Mouse (Mus musculus) kidney, postnatal 0 days (tissue): ENCODE data around the gene Dhcr24. TPM values are rescaled to one million over a fixed set of nuclear protein-coding genes. Genes with fewer than 3 reads are reported as not detected.

Experiments used
- ATAC-seq: fragments of 200-750 bp; cut with Nextera tagmentation; replicated peaks from 2 replicates; pipeline ENCODE4 v1.8.0; 2017; ENCODE audit warnings: low read depth, moderate number of reproducible peaks, moderate TSS enrichment, moderate library complexity; ENCODE audit not compliant: low FRiP score
- DNase-seq: peaks from one replicate; pipeline ENCODE4 v3.0.0-alpha.2; 2016; ENCODE audit warnings: low spot score
- H3K27ac ChIP-seq: fragments of 300-500 bp; sonication (generic); 2 replicates; pipeline ENCODE4 v1.5.1; 2014; ENCODE audit warnings: mild to moderate bottlenecking
- H3K27me3 ChIP-seq: fragments of 300-500 bp; sonication (generic); 2 replicates; pipeline ENCODE4 v1.6.1; 2014; ENCODE audit warnings: low read length, mixed read lengths; ENCODE audit not compliant: insufficient read depth
- H3K36me3 ChIP-seq: fragments of 300-500 bp; sonication (generic); 2 replicates; pipeline ENCODE4 v1.6.1; 2014; ENCODE audit warnings: low read length, mixed read lengths; ENCODE audit not compliant: insufficient read depth
- H3K4me1 ChIP-seq: fragments of 300-500 bp; sonication (generic); replicated peaks from 2 replicates; pipeline ENCODE4 v1.6.1; 2014; ENCODE audit warnings: antibody characterized with exemption, low read length, mixed read lengths; ENCODE audit not compliant: insufficient read depth
- H3K4me2 ChIP-seq: fragments of 300-500 bp; sonication (generic); 2 replicates; pipeline ENCODE4 v1.6.1; 2014; ENCODE audit warnings: mild to moderate bottlenecking, low read length, moderate library complexity, mixed read lengths
- H3K4me3 ChIP-seq: fragments of 300-500 bp; sonication (generic); replicated peaks from 2 replicates; pipeline ENCODE4 v1.5.1; 2014; ENCODE audit warnings: low read depth, low read length
- H3K9ac ChIP-seq: fragments of 300-500 bp; sonication (generic); 2 replicates; pipeline ENCODE4 v1.6.1; 2014; ENCODE audit warnings: low read depth, low read length
- H3K9me3 ChIP-seq: fragments of 300-500 bp; sonication (generic); replicated peaks from 2 replicates; pipeline ENCODE4 v1.6.1; 2016; ENCODE audit warnings: low read length, inconsistent platforms, mixed read lengths
- CTCF ChIP-seq: IDR thresholded peaks from 2 replicates; pipeline ENCODE4 v1.5.1; 2016; ENCODE audit warnings: antibody characterized with exemption, low read depth, mild to moderate bottlenecking, moderate library complexity
- WGBS: fragments of 180-500 bp; shearing (Covaris S2); extraction: QIAGEN DNeasy Blood & Tissue Kit; methylation state at CpG from one replicate; pipeline ENCODE4 v1.1.7; 2014; 5-methylcytosine and 5-hydroxymethylcytosine counted together
- polyA plus RNA-seq: library from polyadenylated mRNA; unstranded; fragments of >200 nt; fragmentation: Nextera tagmentation; extraction: Ambion mirVana; gene quantifications from 2 replicates; pipeline ENCODE4 v1.2.1, GENCODE M21; 2015

Dhcr24 gene
- polyA plus RNA-seq, 1 experiment from 2014 or later = 6.5 TPM

DNA sequence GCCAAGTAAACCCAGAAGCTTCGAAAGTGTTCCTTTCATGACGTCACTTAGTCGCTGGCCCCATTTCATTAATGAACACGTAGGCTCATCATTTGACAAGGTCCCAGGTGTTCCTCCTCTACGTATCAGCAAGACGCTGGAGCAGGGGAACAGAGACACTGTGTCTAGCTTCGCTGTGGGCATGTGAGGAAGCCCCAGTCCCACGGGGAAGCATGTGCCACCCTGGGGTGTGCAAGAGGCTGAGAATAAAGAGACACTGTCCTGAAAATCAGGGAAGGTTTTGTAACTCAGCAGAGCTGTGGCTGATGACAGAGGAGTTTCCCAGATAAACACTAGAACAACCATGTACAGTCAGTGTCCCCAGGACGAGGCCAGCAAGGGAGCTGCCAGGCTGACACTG is 36.2 kb downstream of the Dhcr24 start:
- Histone ChIP-seq H3K4me2 (no peak overlapping the region), H3K27me3 (no peaks in the 10 kb centered on the region), H3K9ac (no peak overlapping the region), H3K9me3 (no peaks in the 10 kb centered on the region), H3K27ac (no peak overlapping the region), H3K36me3 (no peaks in the 10 kb centered on the region), H3K4me3 (no peak overlapping the region), H3K4me1 (no peaks in the 10 kb centered on the region)
- ATAC-seq (no peak), DNase-seq (no peak)
- TF ChIP-seq CTCF = no peak
- 85% methylated on average over 9 of the region's 9 CpGs for WGBS

DNA sequence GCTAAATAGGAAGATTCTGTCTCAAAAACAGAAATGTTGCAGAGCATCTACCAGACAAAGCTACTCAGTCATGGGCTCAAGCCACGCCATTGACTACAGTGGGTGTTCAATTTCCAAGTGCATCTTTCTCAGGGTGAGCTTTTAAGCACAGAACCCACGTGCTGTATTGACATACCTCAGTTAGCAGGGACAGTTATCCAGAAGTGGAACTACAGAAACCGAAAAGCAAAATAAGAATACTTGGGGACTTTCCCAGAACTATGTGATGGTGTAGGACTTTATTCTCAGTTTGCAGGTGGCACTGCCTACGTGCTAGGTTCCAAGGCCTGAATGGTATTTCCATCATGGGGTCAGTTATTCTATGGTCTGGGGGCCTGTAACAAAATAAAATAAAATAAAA is 36.9 kb downstream of the Dhcr24 start:
- H3K4me3 ChIP-seq = no peak overlapping the region
- H3K9me3 ChIP-seq = no peaks in the 10 kb centered on the region
- H3K4me2 ChIP-seq = no peak overlapping the region
- H3K27ac ChIP-seq = no peak overlapping the region
- no peaks in the 10 kb centered on the region for H3K27me3 ChIP-seq
- ATAC-seq = no peak
- H3K36me3 ChIP-seq = no peaks in the 10 kb centered on the region
- H3K4me1 ChIP-seq = no peaks in the 10 kb centered on the region
- H3K9ac ChIP-seq = no peak overlapping the region
- WGBS = 81% methylated on average over 4 of the region's 4 CpGs
- TF ChIP-seq CTCF = no peak
- DNase-seq = no peak

DNA sequence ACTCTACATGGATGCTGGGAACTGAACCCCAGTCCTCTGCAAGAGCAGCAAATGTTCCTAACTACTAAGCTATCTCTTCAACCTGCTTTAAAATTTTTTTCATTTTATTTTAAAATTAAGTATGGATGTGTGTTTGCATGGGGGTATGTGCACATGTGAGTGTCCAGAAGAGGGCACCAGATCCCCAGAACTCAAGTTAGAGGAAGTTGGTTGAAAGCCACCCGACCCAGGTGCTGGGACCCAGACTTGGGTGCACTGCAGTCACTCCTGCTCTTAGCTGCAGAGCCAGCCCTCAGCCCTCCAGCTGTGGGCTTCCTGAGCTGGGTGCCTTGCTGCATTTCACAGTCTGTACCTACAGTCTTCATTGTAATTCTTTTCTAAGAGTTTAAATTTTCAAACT is 38.6 kb downstream of the Dhcr24 start:
- 50% methylated on average over 1 of the region's 1 CpGs for WGBS
- ATAC-seq (no peak), DNase-seq (no peak)
- H3K27ac ChIP-seq = no peak overlapping the region
- no peak overlapping the region for H3K4me2 ChIP-seq
- no peak overlapping the region for H3K4me3 ChIP-seq
- H3K9ac ChIP-seq = no peak overlapping the region
- no peaks in the 10 kb centered on the region for H3K27me3 ChIP-seq
- peak; percentile 32 for TF ChIP-seq CTCF
- H3K36me3 ChIP-seq = no peaks in the 10 kb centered on the region
- H3K9me3 ChIP-seq = no peaks in the 10 kb centered on the region
- no peaks in the 10 kb centered on the region for H3K4me1 ChIP-seq

DNA sequence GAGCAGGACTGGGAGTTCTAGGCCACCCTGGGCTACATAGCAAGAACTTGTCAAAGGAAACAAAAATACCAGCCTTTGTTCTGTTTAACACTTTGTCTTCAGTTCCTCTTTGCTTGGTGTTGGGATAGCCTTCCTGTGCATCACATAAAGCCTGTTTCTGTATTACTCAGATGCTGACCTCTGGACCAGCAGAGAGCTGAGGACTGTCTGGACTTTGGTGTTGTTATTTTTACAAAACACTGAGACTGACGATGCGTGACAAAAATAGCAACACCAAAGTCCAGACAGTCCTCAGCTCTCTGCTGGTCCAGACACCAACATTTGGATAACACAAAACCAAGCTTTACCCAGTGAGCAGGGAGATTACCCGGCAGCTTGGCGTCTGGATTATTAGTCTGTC is 39.9 kb downstream of the Dhcr24 start:
- H3K27me3 ChIP-seq = no peaks in the 10 kb centered on the region
- H3K27ac ChIP-seq = no peak overlapping the region
- H3K4me1 ChIP-seq = no peaks in the 10 kb centered on the region
- H3K9me3 ChIP-seq = no peaks in the 10 kb centered on the region
- no peak overlapping the region for H3K9ac ChIP-seq
- TF ChIP-seq CTCF = no peak
- no peak overlapping the region for H3K4me3 ChIP-seq
- peak; percentile 22 for DNase-seq
- 61% methylated on average over 4 of the region's 4 CpGs for WGBS
- H3K36me3 ChIP-seq = no peaks in the 10 kb centered on the region
- no peak overlapping the region for H3K4me2 ChIP-seq
- ATAC-seq = peak; percentile 72

DNA sequence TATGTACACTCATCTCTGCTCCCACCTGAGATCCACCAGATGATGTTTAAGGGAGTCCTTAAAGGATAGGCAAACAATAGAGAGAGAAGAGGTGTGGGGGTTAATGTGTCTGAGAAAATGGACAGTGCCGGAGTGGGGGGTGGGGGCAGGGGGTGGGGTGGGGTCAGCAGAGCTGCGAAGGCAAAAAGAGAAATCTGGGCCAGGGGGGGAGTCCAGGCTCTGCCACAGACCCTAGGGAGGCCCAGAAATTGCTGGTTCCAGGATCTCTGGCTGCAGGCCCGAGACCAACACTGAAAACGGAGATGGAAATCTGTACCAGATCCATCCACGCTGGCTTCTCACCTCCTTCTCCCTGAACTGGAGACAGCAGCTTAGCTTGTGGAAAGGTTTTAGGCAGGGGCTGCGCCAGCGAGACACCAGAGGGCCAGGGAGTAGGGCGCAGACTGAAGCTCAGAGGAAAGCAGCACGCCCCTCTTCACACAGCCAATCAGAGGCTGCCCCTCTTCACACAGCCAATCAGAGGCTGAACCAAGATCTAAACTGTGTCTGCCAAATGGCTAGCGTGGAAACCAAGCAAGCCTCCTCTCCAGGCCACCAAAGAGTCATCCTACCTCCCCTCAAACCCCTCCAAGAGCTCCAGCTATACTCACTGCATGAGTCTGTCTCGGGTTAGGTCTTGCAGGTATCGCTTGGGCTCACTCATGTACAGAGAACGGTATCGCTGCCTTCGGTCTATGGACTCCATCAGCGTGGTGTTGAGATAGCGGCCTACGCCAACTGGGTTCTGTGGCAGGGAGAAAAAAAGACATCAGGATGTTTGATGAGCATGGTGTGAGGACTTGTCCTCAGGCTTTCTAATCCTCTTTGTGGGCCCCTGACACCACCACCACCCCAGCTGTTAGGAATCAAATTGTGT is 46.1 kb downstream of the Dhcr24 start:
- no peak overlapping the region for H3K4me2 ChIP-seq
- no peaks in the 10 kb centered on the region for H3K4me1 ChIP-seq
- ATAC-seq = peak; percentile 79; the same call in 1 of the 2 replicates
- 38% methylated on average over 18 of the region's 18 CpGs for WGBS
- no peaks in the 10 kb centered on the region for H3K27me3 ChIP-seq
- H3K4me3 ChIP-seq = no peak overlapping the region
- TF ChIP-seq CTCF = no peak; the same call in 1 of the 2 replicates
- H3K27ac ChIP-seq = no peak overlapping the region
- DNase-seq = peak; percentile 56
- H3K9me3 ChIP-seq = no peaks in the 10 kb centered on the region
- H3K9ac ChIP-seq = no peak overlapping the region
- no peaks in the 10 kb centered on the region for H3K36me3 ChIP-seq

DNA sequence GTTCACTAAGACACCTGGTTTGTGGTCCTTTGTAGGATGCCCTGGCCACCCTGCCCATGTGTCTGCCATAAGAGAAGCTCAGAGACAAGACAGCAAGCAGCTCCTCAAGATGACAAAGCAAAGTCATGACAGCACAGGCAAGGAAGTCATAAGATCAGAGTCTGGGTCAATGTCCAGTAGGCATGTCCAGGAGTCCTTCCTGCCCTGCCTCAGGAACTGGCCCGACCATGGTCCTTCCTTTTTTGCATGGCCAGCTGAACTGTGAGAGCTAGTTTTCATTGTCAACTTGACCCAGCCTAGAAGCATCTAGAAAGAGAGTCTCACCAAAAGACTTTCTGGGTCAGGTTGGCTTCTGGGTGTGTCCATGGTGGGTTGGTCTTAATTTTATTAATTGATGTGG is 47.1 kb downstream of the Dhcr24 start:
- no peak overlapping the region for H3K4me2 ChIP-seq
- no peak overlapping the region for H3K27ac ChIP-seq
- no peaks in the 10 kb centered on the region for H3K27me3 ChIP-seq
- no peak overlapping the region for H3K9ac ChIP-seq
- no peaks in the 10 kb centered on the region for H3K36me3 ChIP-seq
- no peak for TF ChIP-seq CTCF
- no peak for ATAC-seq
- WGBS = 74% methylated on average over 1 of the region's 1 CpGs
- H3K9me3 ChIP-seq = no peaks in the 10 kb centered on the region
- no peaks in the 10 kb centered on the region for H3K4me1 ChIP-seq
- H3K4me3 ChIP-seq = no peak overlapping the region
- DNase-seq = no peak
